Mouse (Mus musculus) CH12.LX (cell line): Measurements from ENCODE around the gene Tada3. TPM values are rescaled to one million over a fixed set of nuclear protein-coding genes. Genes with fewer than 3 reads are reported as not detected.

Source experiments
- DNase-seq: peaks from one replicate; pipeline ENCODE4 v3.0.0-alpha.2; 2013; ENCODE audit errors: extremely low read depth
- H3K27ac ChIP-seq: 2 replicates; pipeline ENCODE4 v1.5.1; 2012; ENCODE audit warnings: low read depth, mild to moderate bottlenecking, control low read depth, moderate library complexity; ENCODE audit not compliant: insufficient read depth
- H3K27me3 ChIP-seq: replicated peaks from 2 replicates; pipeline ENCODE3; 2012; ENCODE audit warnings: inconsistent platforms
- H3K36me3 ChIP-seq, 2 experiments: replicated peaks in 1 of 2; 2 replicates each; pipeline versions ENCODE3 to v1.6.1; 2012; ENCODE audit warnings: inconsistent platforms in 1 of 2, low read length in 1 of 2, mild to moderate bottlenecking in 1 of 2, mixed read lengths in 1 of 2, moderate library complexity in 1 of 2; ENCODE audit not compliant: control insufficient read depth in 1 of 2, insufficient read depth in 1 of 2
- H3K4me1 ChIP-seq, 2 experiments: 2 replicates each; pipeline ENCODE4 v1.6.1; 2012; ENCODE audit warnings: inconsistent platforms in 1 of 2, moderate library complexity in 1 of 2; ENCODE audit not compliant: insufficient read depth in 2 of 2, control insufficient read depth in 1 of 2
- H3K4me2 ChIP-seq: 2 replicates; pipeline ENCODE4 v1.6.1; 2012; ENCODE audit warnings: low read depth, mild to moderate bottlenecking, control low read depth; ENCODE audit not compliant: poor library complexity, insufficient read depth, severe bottlenecking
- H3K4me3 ChIP-seq, 3 experiments: fragments of 150-350 bp in 1 of 3; sonication (generic) in 1 of 3; replicated peaks in 1 of 3; 2 replicates each; pipeline versions ENCODE3 to v1.5.1; 2011 to 2012; ENCODE audit warnings: low read depth in 2 of 3, low read length in 2 of 3, mild to moderate bottlenecking in 2 of 3, moderate library complexity in 2 of 3, control low read depth in 1 of 3, improper control_type of control experiment in 1 of 3, inconsistent platforms in 1 of 3, mixed read lengths in 1 of 3; ENCODE audit not compliant: poor library complexity in 1 of 3
- H3K79me2 ChIP-seq: replicated peaks from 2 replicates; pipeline ENCODE4 v1.6.1; 2012; ENCODE audit warnings: mild to moderate bottlenecking, moderate library complexity; ENCODE audit not compliant: control insufficient read depth, poor library complexity, insufficient read depth, severe bottlenecking; ENCODE audit errors: extremely low read depth
- H3K9ac ChIP-seq: 2 replicates; pipeline ENCODE4 v1.6.1; 2012; ENCODE audit warnings: low read depth, mild to moderate bottlenecking, control low read depth, moderate library complexity; ENCODE audit not compliant: insufficient read depth
- H3K9me3 ChIP-seq: replicated peaks from 2 replicates; pipeline ENCODE3; 2012; ENCODE audit warnings: low read length, inconsistent platforms, mixed read lengths
- BHLHE40 ChIP-seq: IDR thresholded peaks from 2 replicates; pipeline ENCODE4 v1.6.1; 2011; ENCODE audit warnings: mild to moderate bottlenecking, low read depth, low read length, improper control_type of control experiment
- CHD1 ChIP-seq: IDR thresholded peaks from 2 replicates; pipeline ENCODE4 v1.6.1; 2012; ENCODE audit warnings: low read depth, low read length, improper control_type of control experiment, inconsistent platforms
- CHD2 ChIP-seq: IDR thresholded peaks from 2 replicates; pipeline ENCODE4 v1.6.1; 2011; ENCODE audit warnings: low read length, improper control_type of control experiment
- CTCF ChIP-seq, 2 experiments: IDR thresholded peaks in 1 of 2; conservative IDR thresholded peaks in 1 of 2; 2 replicates each; pipeline ENCODE4 v1.5.1; 2011 to 2012; ENCODE audit warnings: low read depth in 2 of 2, low read length in 2 of 2, improper control_type of control experiment in 1 of 2, inconsistent platforms in 1 of 2, mild to moderate bottlenecking in 1 of 2, moderate library complexity in 1 of 2
- E2F4 ChIP-seq: IDR thresholded peaks from 2 replicates; pipeline ENCODE4 v1.6.1; 2011; ENCODE audit warnings: low read depth, low read length, improper control_type of control experiment; ENCODE audit not compliant: insufficient replicate concordance
- ELF1 ChIP-seq: IDR thresholded peaks from 2 replicates; pipeline ENCODE4 v1.6.1; 2014; ENCODE audit warnings: low read depth, mild to moderate bottlenecking, inconsistent platforms, low read length, improper control_type of control experiment
- EP300 ChIP-seq: IDR thresholded peaks from 2 replicates; pipeline ENCODE4 v1.6.1; 2011; ENCODE audit warnings: low read length, improper control_type of control experiment
- GABPA ChIP-seq: IDR thresholded peaks from 2 replicates; pipeline ENCODE4 v1.6.1; 2012; ENCODE audit warnings: low read depth, low read length, improper control_type of control experiment, inconsistent platforms; ENCODE audit not compliant: insufficient replicate concordance
- IRF4 ChIP-seq: IDR thresholded peaks from 2 replicates; pipeline ENCODE4 v1.6.1; 2014; ENCODE audit warnings: low read depth, mild to moderate bottlenecking, inconsistent platforms, low read length, improper control_type of control experiment
- JUN ChIP-seq: IDR thresholded peaks from 2 replicates; pipeline ENCODE4 v1.6.1; 2011; ENCODE audit warnings: low read depth, mild to moderate bottlenecking, low read length, improper control_type of control experiment, moderate library complexity; ENCODE audit not compliant: insufficient read depth
- JUND ChIP-seq: conservative IDR thresholded peaks from 2 replicates; pipeline ENCODE4 v1.6.1; 2011; ENCODE audit warnings: low read depth, low read length, improper control_type of control experiment
- KAT2A ChIP-seq: IDR thresholded peaks from 2 replicates; pipeline ENCODE4 v1.6.1; 2012; ENCODE audit warnings: low read length, improper control_type of control experiment, inconsistent platforms; ENCODE audit not compliant: insufficient replicate concordance
- MAFK ChIP-seq: IDR thresholded peaks from 2 replicates; pipeline ENCODE4 v1.6.1; 2011; ENCODE audit warnings: low read length, improper control_type of control experiment; ENCODE audit not compliant: insufficient replicate concordance
- MAX ChIP-seq: IDR thresholded peaks from 2 replicates; pipeline ENCODE4 v1.6.1; 2011; ENCODE audit warnings: low read length, improper control_type of control experiment
- MAZ ChIP-seq: IDR thresholded peaks from 2 replicates; pipeline ENCODE4 v1.6.1; 2012; ENCODE audit warnings: low read depth, mild to moderate bottlenecking, inconsistent platforms, low read length, improper control_type of control experiment, moderate library complexity
- MEF2A ChIP-seq: IDR thresholded peaks from 2 replicates; pipeline ENCODE4 v1.6.1; 2014; ENCODE audit warnings: low read depth, mild to moderate bottlenecking, inconsistent platforms, low read length, improper control_type of control experiment, borderline replicate concordance
- MXI1 ChIP-seq: IDR thresholded peaks from 2 replicates; pipeline ENCODE4 v1.6.1; 2011; ENCODE audit warnings: mild to moderate bottlenecking, low read depth, low read length, improper control_type of control experiment
- NELFE ChIP-seq: IDR thresholded peaks from 2 replicates; pipeline ENCODE4 v1.6.1; 2011; ENCODE audit warnings: low read depth, low read length, improper control_type of control experiment
- NRF1 ChIP-seq: IDR thresholded peaks from 2 replicates; pipeline ENCODE4 v1.6.1; 2014; ENCODE audit warnings: low read depth, mild to moderate bottlenecking, inconsistent platforms, low read length, improper control_type of control experiment, moderate library complexity
- PAX5 ChIP-seq: IDR thresholded peaks from 2 replicates; pipeline ENCODE4 v1.6.1; 2012; ENCODE audit warnings: low read length, inconsistent platforms, mixed read lengths
- POLR2A ChIP-seq: IDR thresholded peaks from 2 replicates; pipeline ENCODE4 v1.6.1; 2011; ENCODE audit warnings: low read depth, mild to moderate bottlenecking, improper control_type of control experiment, low read length
- POLR2AphosphoS2 ChIP-seq: IDR thresholded peaks from 2 replicates; pipeline ENCODE4 v1.6.1; 2011; ENCODE audit warnings: low read depth, low read length, improper control_type of control experiment
- RAD21 ChIP-seq: IDR thresholded peaks from 2 replicates; pipeline ENCODE4 v1.6.1; 2011; ENCODE audit warnings: low read depth, mild to moderate bottlenecking, low read length, improper control_type of control experiment, moderate library complexity
- SIN3A ChIP-seq: IDR thresholded peaks from 2 replicates; pipeline ENCODE4 v1.6.1; 2012; ENCODE audit warnings: low read length, improper control_type of control experiment, inconsistent platforms
- SMC3 ChIP-seq: IDR thresholded peaks from 2 replicates; pipeline ENCODE4 v1.6.1; 2011; ENCODE audit warnings: low read depth, low read length, improper control_type of control experiment
- TBP ChIP-seq: conservative IDR thresholded peaks from 2 replicates; pipeline ENCODE4 v1.6.1; 2011; ENCODE audit warnings: low read depth, low read length, improper control_type of control experiment
- TCF12 ChIP-seq: IDR thresholded peaks from 2 replicates; pipeline ENCODE4 v1.6.1; 2014; ENCODE audit warnings: low read depth, mild to moderate bottlenecking, inconsistent platforms, low read length, improper control_type of control experiment
- UBTF ChIP-seq: IDR thresholded peaks from 2 replicates; pipeline ENCODE4 v1.6.1; 2012; ENCODE audit warnings: low read depth, mild to moderate bottlenecking, inconsistent platforms, low read length, improper control_type of control experiment, moderate library complexity
- USF1 ChIP-seq: IDR thresholded peaks from 2 replicates; pipeline ENCODE4 v1.6.1; 2014; ENCODE audit warnings: low read depth, mild to moderate bottlenecking, inconsistent platforms, low read length, improper control_type of control experiment
- USF2 ChIP-seq: conservative IDR thresholded peaks from 2 replicates; pipeline ENCODE4 v1.6.1; 2011; ENCODE audit warnings: low read depth, low read length, improper control_type of control experiment
- ZC3H11A ChIP-seq: IDR thresholded peaks from 2 replicates; pipeline ENCODE4 v1.6.1; 2012; ENCODE audit warnings: low read depth, mild to moderate bottlenecking, inconsistent platforms, low read length, improper control_type of control experiment
- ZKSCAN1 ChIP-seq: IDR thresholded peaks from 2 replicates; pipeline ENCODE4 v1.6.1; 2012; ENCODE audit warnings: low read depth, inconsistent platforms, low read length, improper control_type of control experiment, borderline replicate concordance
- ZMIZ1 ChIP-seq: IDR thresholded peaks from 2 replicates; pipeline ENCODE4 v1.6.1; 2012; ENCODE audit warnings: low read depth, mild to moderate bottlenecking, inconsistent platforms, low read length, improper control_type of control experiment
- ZNF384 ChIP-seq: IDR thresholded peaks from 2 replicates; pipeline ENCODE4 v1.6.1; 2012; ENCODE audit warnings: low read depth, low read length, improper control_type of control experiment, inconsistent platforms
- dilution Hi-C: fragments of 300-500 bp; cut with MboI; formaldehyde crosslinking; loops from 2 replicates; pipeline ENCODE4 v1.14.3; 2020; ENCODE audit warnings: low sequenced_read_pairs; ENCODE audit not compliant: extremely low pct_unique_long_range_greater_than_20kb, extremely low pct_ligation_motif_present
- in situ Hi-C: fragments of 300-500 bp; cut with MboI; formaldehyde crosslinking; loops from 3 replicates; pipeline ENCODE4 v1.14.3; 2019; ENCODE audit warnings: low sequenced_read_pairs, low pct_ligation_motif_present, low pct_unique_long_range_greater_than_20kb, mixed read lengths
- polyA plus RNA-seq: library from polyadenylated mRNA; unstranded; fragments of >175 nt; gene quantifications from 2 replicates; pipeline ENCODE4 v1.2.1, GENCODE M21; 2012; ENCODE audit warnings: low read depth; ENCODE audit not compliant: insufficient read length
- total RNA-seq, 2 experiments: library from RNA; depleted of rRNA; stranded (reverse); fragments of 300-350 nt in 1 of 2; fragments of >200 nt in 1 of 2; gene quantifications; 2 replicates each; pipeline ENCODE4 v1.2.3; 2012 to 2014

Gene Tada3
- total and polyA plus RNA-seq, 3 experiments = 7.2 to 28.2 (median 19.4) TPM

GRCm38 (mm10) chr6:113361476-113361875, 16.2 kb downstream of the Tada3 start:
- DNase-seq = no peak
- H3K9ac ChIP-seq = no peak overlapping the region
- in situ Hi-C loops = no loop called here
- H3K36me3 ChIP-seq = peaks cover 3% of the 10 kb centered on the region in 2 experiments
- H3K27ac ChIP-seq = no peak overlapping the region
- no peaks in the 10 kb centered on the region for H3K79me2 ChIP-seq
- peaks cover 3% of the 10 kb centered on the region for H3K27me3 ChIP-seq
- peaks cover 12 to 15% of the 10 kb centered on the region in 2 experiments for H3K4me1 ChIP-seq
- no peak overlapping the region for H3K4me3 ChIP-seq
- no peak for TF ChIP-seq CHD1
- no peak for TF ChIP-seq POLR2AphosphoS2
- TF ChIP-seq EP300 = no peak
- TF ChIP-seq ELF1 = no peak
- TF ChIP-seq USF2 = no peak
- no peak for TF ChIP-seq UBTF
- no peak for TF ChIP-seq USF1
- TF ChIP-seq RAD21 = peak; percentile 12
- TF ChIP-seq MAX = no peak
- no peak for TF ChIP-seq PAX5
- TF ChIP-seq ZC3H11A = no peak
- no peak for TF ChIP-seq NRF1
- no peak for TF ChIP-seq BHLHE40
- no peak for TF ChIP-seq ZKSCAN1
- no peak for TF ChIP-seq MAZ
- no peak for TF ChIP-seq E2F4
- TF ChIP-seq TBP = no peak
- TF ChIP-seq SMC3 = peak; percentile 17; the same call in 1 of the 2 replicates
- no peak; the same call in 1 of the 2 replicates for TF ChIP-seq MEF2A
- no peak for TF ChIP-seq ZMIZ1
- TF ChIP-seq NELFE = no peak
- TF ChIP-seq JUN = no peak
- no peak for TF ChIP-seq CHD2
- no peak for TF ChIP-seq GABPA
- no peak for TF ChIP-seq POLR2A
- no peak for TF ChIP-seq TCF12
- 0 out of 2 replicates have a peak, but pooled peaks have one; percentile 8 for TF ChIP-seq IRF4
- no peak for TF ChIP-seq ZNF384
- no peak for TF ChIP-seq JUND
- no peak for TF ChIP-seq KAT2A
- TF ChIP-seq MXI1 = 0 out of 2 replicates have a peak, but pooled peaks have one; percentile 32
- TF ChIP-seq CTCF (conservative IDR thresholded peaks at IDR 0.05 in 1 of 2, IDR thresholded peaks at IDR 0.05 in 1 of 2; ENCODE audit: low read depth in 2 of 2, low read length in 2 of 2) = peak in 1 of 2 experiments; percentile 40; a peak in 2 of 4 replicates
- no peak for TF ChIP-seq SIN3A
- TF ChIP-seq MAFK = no peak
- dilution Hi-C loops = no loop called here
- H3K4me2 ChIP-seq = no peak overlapping the region
- no peaks in the 10 kb centered on the region for H3K9me3 ChIP-seq
